Mouse (Mus musculus) intestine, postnatal 0 days (tissue): ENCODE data around the gene Tmem63a. TPM values are rescaled to one million over a fixed set of nuclear protein-coding genes. Genes with fewer than 3 reads are reported as not detected.

Experiments
- ATAC-seq: fragments of 200-750 bp; cut with Nextera tagmentation; 2 replicates; pipeline ENCODE4 v1.8.0; 2017; ENCODE audit warnings: mild to moderate bottlenecking, moderate TSS enrichment, moderate library complexity
- H3K27ac ChIP-seq: fragments of 300-500 bp; sonication (generic); 2 replicates; pipeline ENCODE4 v1.5.1; 2014; ENCODE audit warnings: mild to moderate bottlenecking, low read depth, low read length, moderate library complexity
- H3K27me3 ChIP-seq: fragments of 300-500 bp; sonication (generic); replicated peaks from 2 replicates; pipeline ENCODE4 v1.6.1; 2014; ENCODE audit warnings: low read length, mixed read lengths; ENCODE audit not compliant: control insufficient read depth, insufficient read depth
- H3K36me3 ChIP-seq: fragments of 300-500 bp; sonication (generic); 2 replicates; pipeline ENCODE4 v1.6.1; 2014; ENCODE audit warnings: mild to moderate bottlenecking, moderate library complexity; ENCODE audit not compliant: control insufficient read depth, insufficient read depth
- H3K4me1 ChIP-seq: fragments of 300-500 bp; sonication (generic); replicated peaks from 2 replicates; pipeline ENCODE4 v1.6.1; 2014; ENCODE audit warnings: antibody characterized with exemption, low read length, mixed read lengths; ENCODE audit not compliant: control insufficient read depth, insufficient read depth
- H3K4me2 ChIP-seq: fragments of 300-500 bp; sonication (generic); replicated peaks from 2 replicates; pipeline ENCODE4 v1.6.1; 2014; ENCODE audit warnings: low read depth, mild to moderate bottlenecking, moderate library complexity
- H3K4me3 ChIP-seq: fragments of 300-500 bp; sonication (generic); 2 replicates; pipeline ENCODE4 v1.5.1; 2014; ENCODE audit warnings: low read depth, low read length
- H3K9ac ChIP-seq: fragments of 300-500 bp; sonication (generic); 2 replicates; pipeline ENCODE4 v1.6.1; 2014; ENCODE audit warnings: mild to moderate bottlenecking, low read depth, low read length
- H3K9me3 ChIP-seq: fragments of 300-500 bp; sonication (generic); 2 replicates; pipeline ENCODE4 v1.6.1; 2016; ENCODE audit warnings: mixed run types; ENCODE audit not compliant: control insufficient read depth
- CTCF ChIP-seq: sonication (generic); IDR thresholded peaks from 2 replicates; pipeline ENCODE4 v1.5.1; 2016; ENCODE audit warnings: low read depth, mild to moderate bottlenecking, control low read depth, antibody characterized with exemption, moderate library complexity
- WGBS: fragments of 180-500 bp; shearing (Covaris S2); extraction: QIAGEN DNeasy Blood & Tissue Kit; methylation state at CpG from one replicate; pipeline ENCODE4 v1.1.7; 2014; 5-methylcytosine and 5-hydroxymethylcytosine counted together
- polyA plus RNA-seq: library from polyadenylated mRNA; unstranded; fragments of >200 nt; fragmentation: Nextera tagmentation; extraction: Ambion mirVana; gene quantifications from 2 replicates; pipeline ENCODE4 v1.2.1, GENCODE M21; 2015

The Tmem63a gene
- polyA plus RNA-seq, 1 experiment from 2014 or later, result 9.5 TPM

GRCm38 (mm10) chr1:180911138-180911537, 31.0 kb upstream of the Tmem63a start:
- peak; percentile 65 for TF ChIP-seq CTCF
- Histone ChIP-seq H3K9me3 (no peaks in the 10 kb centered on the region), H3K4me2 (0 out of 2 replicates have a peak overlapping the region, but pooled peaks have one; percentile 31), H3K9ac (no peak overlapping the region), H3K27me3 (no peaks in the 10 kb centered on the region), H3K4me1 (no peaks in the 10 kb centered on the region), H3K4me3 (no peak overlapping the region), H3K36me3 (peaks cover 13% of the 10 kb centered on the region), H3K27ac (no peak overlapping the region)
- ATAC-seq, result no peak
- WGBS, result 57% methylated on average over 8 of the region's 8 CpGs

GRCm38 (mm10) chr1:180911653-180912287, 30.4 kb upstream of the Tmem63a start:
- H3K9ac ChIP-seq, result no peak overlapping the region
- WGBS, result 30% methylated on average over 20 of the region's 20 CpGs
- H3K4me1 ChIP-seq, result no peaks in the 10 kb centered on the region
- peak; percentile 85 for ATAC-seq
- H3K4me2 ChIP-seq, result peak overlapping the region; percentile 31; the same call in 1 of the 2 replicates
- H3K36me3 ChIP-seq, result peaks cover 10% of the 10 kb centered on the region
- H3K4me3 ChIP-seq, result no peak overlapping the region
- no peaks in the 10 kb centered on the region for H3K9me3 ChIP-seq
- no peaks in the 10 kb centered on the region for H3K27me3 ChIP-seq
- TF ChIP-seq CTCF, result no peak
- 0 out of 2 replicates have a peak overlapping the region, but pooled peaks have one; percentile 24 for H3K27ac ChIP-seq

GRCm38 (mm10) chr1:180912792-180913191, 29.4 kb upstream of the Tmem63a start:
- WGBS, result 83% methylated on average over 5 of the region's 5 CpGs
- no peak overlapping the region for H3K4me2 ChIP-seq
- no peak for ATAC-seq
- H3K9ac ChIP-seq, result no peak overlapping the region
- H3K4me3 ChIP-seq, result no peak overlapping the region
- no peaks in the 10 kb centered on the region for H3K9me3 ChIP-seq
- no peak for TF ChIP-seq CTCF
- 0 out of 2 replicates have a peak, but pooled peaks cover 2% of the 10 kb centered on the region for H3K36me3 ChIP-seq
- no peak overlapping the region for H3K27ac ChIP-seq
- H3K4me1 ChIP-seq, result no peaks in the 10 kb centered on the region
- no peaks in the 10 kb centered on the region for H3K27me3 ChIP-seq

GRCm38 (mm10) chr1:180913797-180914196, 28.3 kb upstream of the Tmem63a start:
- Histone ChIP-seq H3K4me3 (no peak overlapping the region), H3K36me3 (no peaks in the 10 kb centered on the region), H3K9ac (no peak overlapping the region), H3K27ac (no peak overlapping the region), H3K9me3 (no peaks in the 10 kb centered on the region), H3K27me3 (no peaks in the 10 kb centered on the region), H3K4me1 (no peaks in the 10 kb centered on the region), H3K4me2 (no peak overlapping the region)
- WGBS, result 66% methylated on average over 4 of the region's 4 CpGs
- no peak for ATAC-seq
- TF ChIP-seq CTCF, result no peak

- Histone ChIP-seq H3K27ac (no peak overlapping the region), H3K4me2 (no peak overlapping the region), H3K4me3 (no peak overlapping the region), H3K9me3 (no peaks in the 10 kb centered on the region), H3K36me3 (no peaks in the 10 kb centered on the region), H3K9ac (no peak overlapping the region), H3K4me1 (no peaks in the 10 kb centered on the region), H3K27me3 (no peaks in the 10 kb centered on the region)
- 90% methylated on average over 11 of the region's 11 CpGs for WGBS
- TF ChIP-seq CTCF, result no peak
- ATAC-seq, result no peak
These were observed 25.7 kb upstream of the Tmem63a start for GRCm38 (mm10) chr1:180916425-180916824.

GRCm38 (mm10) chr1:180917053-180917452, 25.1 kb upstream of the Tmem63a start:
- Histone ChIP-seq H3K4me1 (no peaks in the 10 kb centered on the region), H3K4me3 (no peak overlapping the region), H3K27ac (no peak overlapping the region), H3K27me3 (no peaks in the 10 kb centered on the region), H3K4me2 (no peak overlapping the region), H3K36me3 (no peaks in the 10 kb centered on the region), H3K9me3 (no peaks in the 10 kb centered on the region), H3K9ac (no peak overlapping the region)
- WGBS, result 16% methylated on average over 1 of the region's 1 CpGs
- no peak for TF ChIP-seq CTCF
- no peak for ATAC-seq
